Mouse (Mus musculus) lung, postnatal 0 days (tissue): ENCODE data around the gene Vsir. TPM values are rescaled to one million over a fixed set of nuclear protein-coding genes. Genes with fewer than 3 reads are reported as not detected.
A peak's percentile ranks its signal among the peaks of the same experiment; 100 is the strongest.

Experiments
- ATAC-seq: fragments of 200-750 bp; cut with Nextera tagmentation; 2 replicates; pipeline ENCODE4 v1.8.0; 2017; ENCODE audit warnings: moderate library complexity
- DNase-seq: peaks from one replicate; pipeline ENCODE4 v3.0.0-alpha.2; 2016; ENCODE audit warnings: low spot score
- H3K27ac ChIP-seq: fragments of 300-500 bp; sonication (generic); 2 replicates; pipeline ENCODE4 v1.5.1; 2014; ENCODE audit warnings: antibody characterized with exemption, mild to moderate bottlenecking, low read length, mixed read lengths
- H3K27me3 ChIP-seq: fragments of 300-500 bp; sonication (generic); replicated peaks from 2 replicates; pipeline ENCODE4 v1.6.1; 2014; ENCODE audit warnings: low read length, mixed read lengths; ENCODE audit not compliant: insufficient read depth
- H3K36me3 ChIP-seq: fragments of 300-500 bp; sonication (generic); 2 replicates; pipeline ENCODE4 v1.6.1; 2014; ENCODE audit warnings: low read length, mixed read lengths; ENCODE audit not compliant: insufficient read depth
- H3K4me1 ChIP-seq: fragments of 300-500 bp; sonication (generic); 2 replicates; pipeline ENCODE4 v1.6.1; 2014; ENCODE audit warnings: antibody characterized with exemption, low read depth, low read length, mixed read lengths; ENCODE audit not compliant: insufficient read depth
- H3K4me2 ChIP-seq: fragments of 300-500 bp; sonication (generic); replicated peaks from 2 replicates; pipeline ENCODE4 v1.6.1; 2014; ENCODE audit warnings: low read depth, mild to moderate bottlenecking, low read length, moderate library complexity, mixed read lengths
- H3K4me3 ChIP-seq: fragments of 300-500 bp; sonication (generic); 2 replicates; pipeline ENCODE4 v1.5.1; 2014; ENCODE audit warnings: low read depth, low read length
- H3K9ac ChIP-seq: fragments of 300-500 bp; sonication (generic); replicated peaks from 2 replicates; pipeline ENCODE4 v1.6.1; 2014; ENCODE audit warnings: low read depth, mild to moderate bottlenecking
- H3K9me3 ChIP-seq: fragments of 300-500 bp; sonication (generic); 2 replicates; pipeline ENCODE4 v1.6.1; 2016; ENCODE audit warnings: low read length, mixed read lengths
- CTCF ChIP-seq: IDR thresholded peaks from 2 replicates; pipeline ENCODE4 v1.5.1; 2016; ENCODE audit warnings: antibody characterized with exemption, mild to moderate bottlenecking
- EP300 ChIP-seq: IDR thresholded peaks from 2 replicates; pipeline ENCODE4 v1.6.1; 2016; ENCODE audit warnings: antibody characterized with exemption, mild to moderate bottlenecking, control low read depth
- WGBS: fragments of 180-500 bp; shearing (Covaris S2); extraction: QIAGEN DNeasy Blood & Tissue Kit; methylation state at CpG from one replicate; pipeline ENCODE4 v1.1.7; 2014; 5-methylcytosine and 5-hydroxymethylcytosine counted together
- polyA plus RNA-seq: library from polyadenylated mRNA; unstranded; fragments of >200 nt; fragmentation: Nextera tagmentation; extraction: Ambion mirVana; gene quantifications from 2 replicates; pipeline ENCODE4 v1.2.1, GENCODE M21; 2015

The Vsir gene
- polyA plus RNA-seq, 1 experiment from 2014 or later: 19.7 TPM

- Histone ChIP-seq H3K9me3 (no peaks in the 10 kb centered on the region), H3K4me3 (no peak overlapping the region), H3K4me1 (no peaks in the 10 kb centered on the region), H3K9ac (no peak overlapping the region), H3K36me3 (no peaks in the 10 kb centered on the region), H3K27ac (no peak overlapping the region), H3K27me3 (no peaks in the 10 kb centered on the region), H3K4me2 (no peak overlapping the region)
- WGBS: 81% methylated on average over 10 of the region's 10 CpGs
- no peak for TF ChIP-seq EP300
- TF ChIP-seq CTCF: peak; percentile 50
- DNase-seq (no peak), ATAC-seq (no peak)
Observed at GRCm38 (mm10) chr10:60398051-60398814, 51.6 kb downstream of the Vsir start.

- Histone ChIP-seq H3K27ac (no peak within 1 kb of the TSS), H3K36me3 (no peaks in the 10 kb centered on the region), H3K9me3 (no peaks in the 10 kb centered on the region), H3K27me3 (no peaks in the 10 kb centered on the region), H3K9ac (no peak within 1 kb of the TSS), H3K4me3 (no peak within 1 kb of the TSS), H3K4me2 (no peak within 1 kb of the TSS), H3K4me1 (no peaks in the 10 kb centered on the region)
- 53% methylated on average over 7 of the region's 7 CpGs for WGBS
- DNase-seq: no peak
- TF ChIP-seq EP300: no peak
- TF ChIP-seq CTCF: no peak
- ATAC-seq: no peak
Observed at GRCm38 (mm10) chr10:60399449-60399848, 52.8 kb downstream of the Vsir start, which contains the start of gene Gm17455. Gene Gm17455 (plus strand): TSS chr10:60399726.

- WGBS: 73% methylated on average over 11 of the region's 11 CpGs
- ATAC-seq: peak; percentile 21; the same call in 1 of the 2 replicates
- no peak overlapping the region for H3K9ac ChIP-seq
- H3K4me2 ChIP-seq: no peak overlapping the region
- TF ChIP-seq CTCF: no peak
- no peak for TF ChIP-seq EP300
- H3K9me3 ChIP-seq: no peaks in the 10 kb centered on the region
- H3K4me3 ChIP-seq: no peak overlapping the region
- H3K27ac ChIP-seq: no peak overlapping the region
- no peaks in the 10 kb centered on the region for H3K4me1 ChIP-seq
- peak; percentile 25 for DNase-seq
- H3K36me3 ChIP-seq: no peaks in the 10 kb centered on the region
- H3K27me3 ChIP-seq: no peaks in the 10 kb centered on the region
Observed at GRCm38 (mm10) chr10:60400507-60401295, 54.0 kb downstream of the Vsir start.

GRCm38 (mm10) chr10:60405460-60406177 is 59.0 kb downstream of the Vsir start:
- ATAC-seq: no peak
- 28% methylated on average over 7 of the region's 7 CpGs for WGBS
- Histone ChIP-seq H3K36me3 (no peaks in the 10 kb centered on the region), H3K27me3 (no peaks in the 10 kb centered on the region), H3K4me1 (no peaks in the 10 kb centered on the region), H3K27ac (no peak overlapping the region), H3K4me3 (no peak overlapping the region), H3K9ac (no peak overlapping the region), H3K4me2 (no peak overlapping the region), H3K9me3 (no peaks in the 10 kb centered on the region)
- TF ChIP-seq CTCF (no peak), EP300 (no peak)
- DNase-seq: no peak

- H3K4me2 ChIP-seq: no peak overlapping the region
- no peaks in the 10 kb centered on the region for H3K9me3 ChIP-seq
- no peak for TF ChIP-seq EP300
- peak; percentile 99 for TF ChIP-seq CTCF
- peak; percentile 63 for DNase-seq
- no peaks in the 10 kb centered on the region for H3K27me3 ChIP-seq
- ATAC-seq: 0 out of 2 replicates have a peak, but pooled peaks have one; percentile 30
- H3K36me3 ChIP-seq: no peaks in the 10 kb centered on the region
- no peak overlapping the region for H3K27ac ChIP-seq
- H3K4me1 ChIP-seq: no peaks in the 10 kb centered on the region
- no peak overlapping the region for H3K9ac ChIP-seq
- 5% methylated on average over 5 of the region's 5 CpGs for WGBS
- no peak overlapping the region for H3K4me3 ChIP-seq
Observed at GRCm38 (mm10) chr10:60407831-60408230, 61.2 kb downstream of the Vsir start.

GRCm38 (mm10) chr10:60411794-60412193 is 65.1 kb downstream of the Vsir start:
- Histone ChIP-seq H3K36me3 (no peaks in the 10 kb centered on the region), H3K9ac (no peak overlapping the region), H3K4me3 (no peak overlapping the region), H3K27ac (no peak overlapping the region), H3K4me1 (no peaks in the 10 kb centered on the region), H3K27me3 (no peaks in the 10 kb centered on the region), H3K4me2 (no peak overlapping the region), H3K9me3 (no peaks in the 10 kb centered on the region)
- 27% methylated on average over 5 of the region's 5 CpGs for WGBS
- TF ChIP-seq EP300 (no peak), CTCF (peak; percentile 73)
- ATAC-seq (no peak), DNase-seq (peak; percentile 43)
